Mouse (Mus musculus): Measurements from ENCODE around the gene Gdf15. TPM values are rescaled to one million over a fixed set of nuclear protein-coding genes. Genes with fewer than 3 reads are reported as not detected.

The Gdf15 gene
- polyA plus RNA-seq, 1 experiment from 2014 or later: 0.14 TPM

DNA sequence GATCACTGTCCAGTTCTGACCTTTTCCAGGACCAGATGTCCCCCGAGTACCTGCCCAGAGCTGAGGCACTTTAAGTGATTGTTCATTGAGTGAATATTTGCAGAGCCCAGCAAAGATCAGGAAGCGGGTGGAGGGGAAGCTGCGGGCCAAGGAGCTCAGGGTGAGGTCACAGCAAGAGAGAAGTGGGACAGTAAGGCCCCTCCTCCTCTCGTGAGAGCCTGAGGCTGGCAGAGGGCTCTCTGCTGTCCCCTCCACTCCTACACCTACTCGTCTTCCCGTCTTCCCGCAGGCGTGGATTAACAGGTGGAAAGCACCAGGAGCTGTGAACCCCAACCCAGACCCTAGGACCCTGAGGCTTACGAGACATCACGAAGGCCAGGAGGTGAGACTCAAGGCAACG lies 15.6 kb downstream of the Gdf15 start:
- no peaks in the 10 kb centered on the region for H3K9me3 ChIP-seq
- 53% methylated on average over 11 of the region's 11 CpGs for WGBS
- H3K36me3 ChIP-seq (replicated peaks): no peaks in the 10 kb centered on the region
- no peak for DNase-seq (ENCODE audit: low spot score)
- no peak overlapping the region for H3K4me3 ChIP-seq
- H3K4me1 ChIP-seq: peaks cover 30% of the 10 kb centered on the region
- no peak overlapping the region for H3K27ac ChIP-seq (replicated peaks)
- H3K27me3 ChIP-seq (replicated peaks; ENCODE audit: low read depth, poor library complexity, severe bottlenecking): peaks cover 20% of the 10 kb centered on the region

- Histone ChIP-seq H3K4me3 (no peak within 1 kb of the TSS; the same call in 1 of the 2 replicates), H3K27ac (replicated peaks) (no peak within 1 kb of the TSS), H3K27me3 (replicated peaks; ENCODE audit: low read depth, poor library complexity, severe bottlenecking) (peaks cover 12% of the 10 kb centered on the region), H3K9me3 (no peaks in the 10 kb centered on the region), H3K4me1 (peaks cover 36% of the 10 kb centered on the region), H3K36me3 (replicated peaks) (no peaks in the 10 kb centered on the region)
- DNase-seq (ENCODE audit: low spot score): no peak
- WGBS: 83% methylated on average over 3 of the region's 3 CpGs
These were observed 16.4 kb downstream of the Gdf15 start, which contains the start of gene Lrrc25 for GRCm38 (mm10) chr8:70615894-70616293. Lrrc25 (plus strand) TSS chr8:70616155.

GRCm38 (mm10) chr8:70615281-70615680 lies 17.0 kb downstream of the Gdf15 start:
- DNase-seq (ENCODE audit: low spot score): no peak
- WGBS: 90% methylated on average over 8 of the region's 8 CpGs
- Histone ChIP-seq H3K4me1 (peaks cover 36% of the 10 kb centered on the region), H3K4me3 (no peak overlapping the region), H3K27me3 (replicated peaks; ENCODE audit: low read depth, poor library complexity, severe bottlenecking) (peaks cover 6% of the 10 kb centered on the region), H3K27ac (replicated peaks) (no peak overlapping the region), H3K36me3 (replicated peaks) (no peaks in the 10 kb centered on the region), H3K9me3 (no peaks in the 10 kb centered on the region)

DNA sequence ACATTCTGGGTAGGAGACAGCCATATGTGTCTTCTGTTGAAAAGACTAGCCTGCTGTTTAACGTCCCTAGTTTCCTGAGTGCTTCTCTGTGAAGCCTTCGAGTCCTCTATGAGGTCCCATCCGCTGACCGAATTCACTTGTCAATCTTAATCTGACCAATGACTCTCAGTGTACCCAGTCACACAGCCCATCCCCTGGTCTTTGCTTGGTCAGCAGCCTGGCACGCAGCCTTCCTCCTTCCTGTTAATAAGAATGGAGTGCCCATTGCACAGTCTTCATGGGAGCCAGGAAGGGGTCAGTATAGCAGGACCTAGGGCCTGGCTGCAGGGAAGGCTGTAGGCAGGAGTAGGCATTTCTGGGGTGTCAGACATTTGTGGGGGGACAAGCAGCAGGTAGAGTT lies 17.8 kb downstream of the Gdf15 start:
- WGBS: 79% methylated on average over 5 of the region's 5 CpGs
- no peaks in the 10 kb centered on the region for H3K36me3 ChIP-seq (replicated peaks)
- H3K4me3 ChIP-seq: no peak overlapping the region
- no peak overlapping the region for H3K27ac ChIP-seq (replicated peaks)
- H3K27me3 ChIP-seq (replicated peaks; ENCODE audit: low read depth, poor library complexity, severe bottlenecking): peaks cover under 1% of the 10 kb centered on the region; the same call in 1 of the 2 replicates
- H3K4me1 ChIP-seq: peaks cover 43% of the 10 kb centered on the region
- DNase-seq (ENCODE audit: low spot score): no peak
- no peaks in the 10 kb centered on the region for H3K9me3 ChIP-seq

- Histone ChIP-seq H3K36me3 (replicated peaks) (no peaks in the 10 kb centered on the region), H3K9me3 (no peaks in the 10 kb centered on the region), H3K27ac (replicated peaks) (no peak overlapping the region), H3K27me3 (replicated peaks; ENCODE audit: low read depth, poor library complexity, severe bottlenecking) (no peaks in the 10 kb centered on the region), H3K4me3 (no peak overlapping the region), H3K4me1 (peaks cover 45% of the 10 kb centered on the region)
- no peak for DNase-seq (ENCODE audit: low spot score)
- WGBS: 15% methylated on average over 1 of the region's 1 CpGs
These were observed 18.5 kb downstream of the Gdf15 start for GRCm38 (mm10) chr8:70613763-70614162.

- peaks cover 54% of the 10 kb centered on the region for H3K4me1 ChIP-seq
- no peaks in the 10 kb centered on the region for H3K36me3 ChIP-seq (replicated peaks)
- H3K27ac ChIP-seq (replicated peaks): peak overlapping the region; percentile 97
- WGBS: under 1% methylated on average over 6 of the region's 6 CpGs
- DNase-seq (ENCODE audit: low spot score): peak; percentile 88
- no peaks in the 10 kb centered on the region for H3K9me3 ChIP-seq
- no peaks in the 10 kb centered on the region for H3K27me3 ChIP-seq (replicated peaks; ENCODE audit: low read depth, poor library complexity, severe bottlenecking)
- H3K4me3 ChIP-seq: peak overlapping the region; percentile 89
These were observed 20.4 kb downstream of the Gdf15 start for GRCm38 (mm10) chr8:70611849-70612248.

DNA sequence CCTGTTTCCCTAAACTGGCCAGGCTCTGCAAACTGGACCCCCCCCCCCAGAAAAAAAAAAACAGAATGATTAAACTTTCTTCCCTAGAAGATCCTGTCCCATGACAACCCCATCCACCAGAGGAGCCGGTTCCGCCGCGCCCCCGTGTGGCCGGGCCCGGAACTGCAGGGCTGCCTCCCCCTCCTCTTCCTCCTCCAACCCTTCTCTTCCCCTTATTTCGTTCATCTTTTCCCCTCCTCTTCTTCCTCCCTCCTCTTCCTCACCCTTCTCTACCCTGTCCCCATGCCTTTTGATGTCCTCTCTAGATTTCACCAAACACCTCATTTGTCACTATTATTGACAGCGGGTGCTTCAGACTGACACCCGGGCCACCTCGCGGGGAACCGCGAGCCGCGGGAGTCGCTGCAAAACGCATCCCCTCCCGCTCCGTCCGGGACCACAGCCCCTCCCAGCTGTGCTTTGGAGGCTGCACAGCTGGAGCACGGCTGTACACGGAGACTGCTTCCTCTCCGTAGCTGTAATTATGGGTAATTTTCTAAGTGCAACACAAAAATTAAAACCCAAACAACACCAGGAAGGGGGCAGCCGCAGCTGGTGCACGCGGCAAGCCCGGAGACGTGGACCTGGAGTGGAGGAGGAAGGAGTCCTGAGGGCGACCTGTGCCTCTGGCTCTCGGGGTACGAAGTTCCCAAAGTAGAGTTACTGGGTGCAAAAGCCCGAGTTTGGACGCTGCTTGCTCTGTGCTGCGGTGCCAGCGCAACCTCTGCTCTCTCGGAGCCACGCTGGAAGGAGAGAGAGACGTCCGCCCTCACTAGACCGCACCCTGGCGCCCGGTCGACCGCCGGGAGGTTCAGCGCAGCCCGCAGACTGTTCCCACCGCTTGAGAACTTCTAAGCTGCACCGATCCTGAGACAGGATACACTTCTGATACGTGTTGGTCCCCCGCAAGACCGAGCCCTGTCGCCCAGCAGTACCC lies 21.2 kb downstream of the Gdf15 start:
- Histone ChIP-seq H3K27me3 (replicated peaks; ENCODE audit: low read depth, poor library complexity, severe bottlenecking) (no peaks in the 10 kb centered on the region), H3K36me3 (replicated peaks) (no peaks in the 10 kb centered on the region), H3K4me3 (peak overlapping the region; percentile 89), H3K9me3 (no peaks in the 10 kb centered on the region), H3K27ac (replicated peaks) (peak overlapping the region; percentile 97), H3K4me1 (peaks cover 60% of the 10 kb centered on the region)
- peak; percentile 93 for DNase-seq (ENCODE audit: low spot score)
- under 1% methylated on average over 54 of the region's 54 CpGs for WGBS

- 1% methylated on average over 45 of the region's 45 CpGs for WGBS
- Histone ChIP-seq H3K36me3 (replicated peaks) (peaks cover 4% of the 10 kb centered on the region), H3K9me3 (no peaks in the 10 kb centered on the region), H3K4me3 (peak overlapping the region; percentile 89), H3K27ac (replicated peaks) (peak overlapping the region; percentile 97), H3K27me3 (replicated peaks; ENCODE audit: low read depth, poor library complexity, severe bottlenecking) (no peaks in the 10 kb centered on the region), H3K4me1 (peaks cover 68% of the 10 kb centered on the region)
- peak; percentile 93 for DNase-seq (ENCODE audit: low spot score)
These were observed 22.1 kb downstream of the Gdf15 start for GRCm38 (mm10) chr8:70609849-70610795.

DNA sequence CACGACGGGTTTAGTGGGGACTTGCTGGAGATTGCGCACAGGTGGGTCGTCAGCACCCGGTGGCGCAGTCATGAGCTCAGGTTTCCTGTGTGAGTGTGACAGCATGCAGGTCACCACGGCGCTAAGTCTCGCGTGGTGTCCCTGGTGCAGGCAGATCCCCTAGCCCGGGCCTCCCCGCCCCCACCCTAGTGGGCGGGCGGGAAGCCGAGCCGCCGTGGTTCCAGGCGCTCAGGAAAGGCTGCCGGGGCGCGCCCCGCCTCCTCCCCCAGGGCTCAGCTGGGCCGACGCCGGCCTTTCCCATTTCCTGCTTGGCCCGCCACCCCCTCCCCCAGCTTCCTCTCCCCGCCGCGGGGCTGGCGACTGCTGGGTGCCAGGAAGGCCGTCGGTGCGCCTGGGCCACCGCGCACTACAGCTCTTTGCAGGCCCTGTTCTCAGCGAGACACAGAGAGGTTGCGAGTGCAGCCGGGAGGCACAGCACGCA lies 22.8 kb downstream of the Gdf15 start:
- Histone ChIP-seq H3K27ac (replicated peaks) (peak overlapping the region; percentile 97), H3K9me3 (no peaks in the 10 kb centered on the region), H3K36me3 (replicated peaks) (peaks cover 11% of the 10 kb centered on the region), H3K4me3 (peak overlapping the region; percentile 89), H3K27me3 (replicated peaks; ENCODE audit: low read depth, poor library complexity, severe bottlenecking) (no peaks in the 10 kb centered on the region), H3K4me1 (peaks cover 75% of the 10 kb centered on the region)
- WGBS: under 1% methylated on average over 39 of the region's 39 CpGs
- peak; percentile 95 for DNase-seq (ENCODE audit: low spot score)

DNA sequence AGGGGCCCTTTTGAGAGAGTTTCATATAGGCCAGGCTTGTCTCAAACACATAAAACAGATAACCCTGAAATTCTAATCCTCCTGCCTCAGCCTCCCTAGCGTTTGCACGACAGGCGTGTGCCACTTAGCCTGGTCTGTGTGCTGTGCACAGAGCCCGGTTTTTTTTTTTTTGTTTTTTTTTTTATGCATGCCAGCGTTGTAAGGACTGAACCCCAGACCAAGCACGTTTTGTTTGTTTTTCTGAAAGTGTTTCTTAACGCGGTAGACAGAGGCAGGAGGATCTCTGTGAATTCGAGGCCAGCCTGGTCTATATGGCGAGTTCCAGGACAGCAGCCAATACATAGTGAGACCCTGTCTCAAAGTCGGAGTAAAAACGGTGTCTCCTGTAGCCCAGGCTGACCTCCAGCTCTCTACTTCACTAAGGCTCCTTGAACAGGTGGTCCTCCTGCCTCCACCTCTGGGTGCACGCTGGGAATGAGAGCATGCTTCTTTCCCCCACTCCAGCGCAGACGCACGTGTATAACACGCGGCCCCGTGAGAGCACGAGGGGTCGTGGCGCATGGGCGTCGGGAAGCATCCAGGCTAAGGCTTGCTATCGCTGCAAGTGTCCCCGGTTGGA lies 23.4 kb downstream of the Gdf15 start, which contains the start of gene Ssbp4:
Ssbp4 (minus strand) TSS at position 124 of the 619 bp plus-strand sequence.
- Histone ChIP-seq H3K27ac (replicated peaks) (peak within 1 kb of the TSS; percentile 97), H3K27me3 (replicated peaks; ENCODE audit: low read depth, poor library complexity, severe bottlenecking) (no peaks in the 10 kb centered on the region), H3K4me3 (peak within 1 kb of the TSS; percentile 89), H3K9me3 (no peaks in the 10 kb centered on the region), H3K36me3 (replicated peaks) (peaks cover 16% of the 10 kb centered on the region), H3K4me1 (peaks cover 78% of the 10 kb centered on the region)
- 5% methylated on average over 26 of the region's 26 CpGs for WGBS
- no peak for DNase-seq (ENCODE audit: low spot score)

GRCm38 (mm10) chr8:70607898-70608748 lies 24.1 kb downstream of the Gdf15 start:
- H3K4me1 ChIP-seq: peaks cover 77% of the 10 kb centered on the region
- peak overlapping the region; percentile 89 for H3K4me3 ChIP-seq
- H3K27me3 ChIP-seq (replicated peaks; ENCODE audit: low read depth, poor library complexity, severe bottlenecking): no peaks in the 10 kb centered on the region
- peaks cover 24% of the 10 kb centered on the region for H3K36me3 ChIP-seq (replicated peaks)
- DNase-seq (ENCODE audit: low spot score): peak; percentile 78
- peak overlapping the region; percentile 97 for H3K27ac ChIP-seq (replicated peaks)
- 0 out of 2 replicates have a peak, but pooled peaks cover 3% of the 10 kb centered on the region for H3K9me3 ChIP-seq
- 2% methylated on average over 84 of the region's 84 CpGs for WGBS
